Mouse (Mus musculus) monocyte, adult 5-6 weeks (primary cell): ENCODE results near the gene Ddx21. TPM values are rescaled to one million over a fixed set of nuclear protein-coding genes. Genes with fewer than 3 reads are reported as not detected.

Source experiments
- ATAC-seq: fragments of 153-309, 156-312 bp; replicated peaks from 2 replicates; pipeline ENCODE4 v1.8.0; 2017; ENCODE audit warnings: mild to moderate bottlenecking; ENCODE audit not compliant: low TSS enrichment, insufficient number of reproducible peaks, severe bottlenecking, poor library complexity, low FRiP score
- total RNA-seq: library from RNA; stranded (forward); fragments of 200-1000, 200-491, 200-594 nt; gene quantifications from 3 replicates; pipeline ENCODE4 v1.2.3, GENCODE M21; 2017

The Ddx21 gene
- total RNA-seq, 1 experiment from 2014 or later: 120 TPM

- ATAC-seq: 0 out of 2 replicates have a peak, but pooled peaks have one; percentile 12
Measured at GRCm38 (mm10) chr10:62577673-62578337, 24.3 kb downstream of the Ddx21 start.

- ATAC-seq: no peak
Measured at GRCm38 (mm10) chr10:62575001-62575400, 27.1 kb downstream of the Ddx21 start.

- ATAC-seq: no peak
Measured at GRCm38 (mm10) chr10:62570126-62570871, 31.8 kb downstream of the Ddx21 start.

- ATAC-seq: no peak
Measured at GRCm38 (mm10) chr10:62568861-62569260, 33.2 kb downstream of the Ddx21 start.

GRCm38 (mm10) chr10:62557736-62558135, 44.3 kb downstream of the Ddx21 start:
- no peak for ATAC-seq

- peak; percentile 68 for ATAC-seq
Measured at GRCm38 (mm10) chr10:62556558-62556901, 45.6 kb downstream of the Ddx21 start.

- no peak for ATAC-seq
Measured at GRCm38 (mm10) chr10:62555705-62556557, 46.1 kb downstream of the Ddx21 start.

- ATAC-seq: peak; percentile 76
Measured at GRCm38 (mm10) chr10:62553611-62554091, 48.4 kb downstream of the Ddx21 start.

- no peak for ATAC-seq
Measured at GRCm38 (mm10) chr10:62550787-62551300, 51.2 kb downstream of the Ddx21 start.

GRCm38 (mm10) chr10:62549523-62550166, 52.4 kb downstream of the Ddx21 start:
- peak; percentile 70 for ATAC-seq

GRCm38 (mm10) chr10:62546441-62546840, 55.6 kb downstream of the Ddx21 start:
- no peak for ATAC-seq

- no peak for ATAC-seq
Measured at GRCm38 (mm10) chr10:62545759-62546158, 56.3 kb downstream of the Ddx21 start.

GRCm38 (mm10) chr10:62544316-62544715, 57.8 kb downstream of the Ddx21 start:
- ATAC-seq: no peak

GRCm38 (mm10) chr10:62543399-62543808, 58.7 kb downstream of the Ddx21 start:
- ATAC-seq: peak; percentile 87

GRCm38 (mm10) chr10:62542928-62543327, 59.2 kb downstream of the Ddx21 start:
- ATAC-seq: peak; percentile 8

GRCm38 (mm10) chr10:62542507-62542906, 59.6 kb downstream of the Ddx21 start:
- ATAC-seq: no peak

- peak; percentile 54 for ATAC-seq
Measured at GRCm38 (mm10) chr10:62541499-62541898, 60.6 kb downstream of the Ddx21 start.

- ATAC-seq: no peak
Measured at GRCm38 (mm10) chr10:62540800-62541199, 61.3 kb downstream of the Ddx21 start.
